Mouse (Mus musculus) lung, embryonic 15.5 days (tissue): ENCODE measurements around the gene Fermt2. TPM values are rescaled to one million over a fixed set of nuclear protein-coding genes. Genes with fewer than 3 reads are reported as not detected.
"Not testable (repeated sequence)": the region's sequence is repeated elsewhere in the genome, so short reads cannot be mapped to it uniquely, and the experiment has no call there.

Source experiments
- ATAC-seq: fragments of 200-750 bp; cut with Nextera tagmentation; 2 replicates; pipeline ENCODE4 v1.8.0; 2017; ENCODE audit warnings: moderate number of reproducible peaks, borderline replicate concordance; ENCODE audit not compliant: low FRiP score, low TSS enrichment; ENCODE audit errors: extremely low read depth
- H3K27ac ChIP-seq: fragments of 300-500 bp; sonication (generic); 2 replicates; pipeline ENCODE4 v1.5.1; 2015; ENCODE audit warnings: moderate library complexity, mild to moderate bottlenecking, inconsistent platforms
- H3K27me3 ChIP-seq: fragments of 300-500 bp; sonication (generic); 2 replicates; pipeline ENCODE4 v1.6.1; 2015; ENCODE audit warnings: inconsistent platforms
- H3K36me3 ChIP-seq: fragments of 300-500 bp; sonication (generic); 2 replicates; pipeline ENCODE4 v1.6.1; 2015; ENCODE audit warnings: inconsistent platforms
- H3K4me1 ChIP-seq: fragments of 300-500 bp; sonication (generic); 2 replicates; pipeline ENCODE4 v1.6.1; 2015; ENCODE audit warnings: inconsistent platforms
- H3K4me2 ChIP-seq: fragments of 300-500 bp; sonication (generic); 2 replicates; pipeline ENCODE4 v1.6.1; 2015; ENCODE audit warnings: inconsistent platforms, mild to moderate bottlenecking, moderate library complexity
- H3K4me3 ChIP-seq: fragments of 300-500 bp; sonication (generic); 2 replicates; pipeline ENCODE4 v1.5.1; 2015; ENCODE audit warnings: mild to moderate bottlenecking, inconsistent platforms
- H3K9ac ChIP-seq: fragments of 300-500 bp; sonication (generic); 2 replicates; pipeline ENCODE4 v1.6.1; 2015; ENCODE audit warnings: inconsistent platforms
- H3K9me3 ChIP-seq: fragments of 300-500 bp; sonication (generic); 2 replicates; pipeline ENCODE4 v1.6.1; 2016; ENCODE audit warnings: inconsistent platforms
- WGBS: fragments of 180-500 bp; shearing (Covaris S2); methylation state at CpG from one replicate; pipeline ENCODE4 v1.1.7; 2015; 5-methylcytosine and 5-hydroxymethylcytosine counted together
- polyA plus RNA-seq: library from polyadenylated mRNA; unstranded; fragments of >200 nt; fragmentation: Nextera tagmentation; extraction: Ambion mirVana; gene quantifications from 2 replicates; pipeline ENCODE4 v1.2.1, GENCODE M21; 2015

Fermt2 gene
- polyA plus RNA-seq, 1 experiment from 2014 or later = 239 TPM

DNA sequence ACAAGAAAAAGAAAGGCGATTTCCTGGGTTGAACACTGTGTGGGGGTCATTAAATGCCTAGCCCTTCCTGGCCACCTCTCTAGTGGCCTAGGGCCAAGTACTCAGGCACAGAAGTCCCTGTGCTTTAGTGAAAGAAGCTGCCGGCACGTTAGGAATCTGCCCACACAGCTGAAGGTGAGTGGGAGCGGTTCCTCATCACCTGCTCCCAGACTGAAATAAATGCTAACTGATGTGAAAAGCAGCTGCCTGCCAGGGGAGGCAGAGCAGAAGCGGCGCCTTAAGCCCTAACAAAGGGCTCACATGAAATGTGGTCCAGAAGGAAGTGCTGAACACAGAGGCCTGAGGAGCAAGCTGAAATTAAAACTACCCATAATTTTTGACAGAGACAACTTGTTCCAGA is 22.9 kb downstream of the Fermt2 start:
- Histone ChIP-seq H3K9ac (no peak overlapping the region), H3K27ac (peak overlapping the region; percentile 60; the same call in 1 of the 2 replicates), H3K27me3 (no peaks in the 10 kb centered on the region), H3K9me3 (no peaks in the 10 kb centered on the region), H3K36me3 (peaks cover 30% of the 10 kb centered on the region), H3K4me1 (peaks cover 46% of the 10 kb centered on the region), H3K4me3 (no peak overlapping the region), H3K4me2 (no peak overlapping the region)
- 38% methylated on average over 6 of the region's 6 CpGs for WGBS
- peak; percentile 47; the same call in 1 of the 2 replicates for ATAC-seq

DNA sequence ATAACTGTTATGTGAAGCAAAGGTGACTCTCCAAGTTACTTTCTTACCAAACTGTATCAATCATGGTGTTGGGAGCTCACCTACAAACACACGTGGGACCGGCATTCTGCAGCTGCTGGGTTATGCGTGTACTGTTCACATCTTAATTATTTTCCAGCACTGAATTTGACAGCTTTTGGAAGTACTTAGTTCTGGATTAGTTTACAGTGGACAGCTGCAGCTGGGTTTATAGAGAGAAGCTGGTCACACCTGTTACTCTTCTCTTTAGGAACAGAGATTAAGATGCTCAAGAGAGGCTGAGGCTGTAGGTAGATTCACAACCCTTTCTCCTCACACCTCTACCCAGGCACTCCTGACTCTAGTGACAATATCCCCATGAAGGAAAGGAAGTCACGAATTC is 23.8 kb downstream of the Fermt2 start:
- no peaks in the 10 kb centered on the region for H3K27me3 ChIP-seq
- no peak for ATAC-seq
- H3K4me1 ChIP-seq = peaks cover 44% of the 10 kb centered on the region
- 89% methylated on average over 4 of the region's 4 CpGs for WGBS
- no peak overlapping the region for H3K4me3 ChIP-seq
- no peaks in the 10 kb centered on the region for H3K9me3 ChIP-seq
- peaks cover 30% of the 10 kb centered on the region for H3K36me3 ChIP-seq
- H3K27ac ChIP-seq = no peak overlapping the region
- H3K4me2 ChIP-seq = no peak overlapping the region
- no peak overlapping the region for H3K9ac ChIP-seq

DNA sequence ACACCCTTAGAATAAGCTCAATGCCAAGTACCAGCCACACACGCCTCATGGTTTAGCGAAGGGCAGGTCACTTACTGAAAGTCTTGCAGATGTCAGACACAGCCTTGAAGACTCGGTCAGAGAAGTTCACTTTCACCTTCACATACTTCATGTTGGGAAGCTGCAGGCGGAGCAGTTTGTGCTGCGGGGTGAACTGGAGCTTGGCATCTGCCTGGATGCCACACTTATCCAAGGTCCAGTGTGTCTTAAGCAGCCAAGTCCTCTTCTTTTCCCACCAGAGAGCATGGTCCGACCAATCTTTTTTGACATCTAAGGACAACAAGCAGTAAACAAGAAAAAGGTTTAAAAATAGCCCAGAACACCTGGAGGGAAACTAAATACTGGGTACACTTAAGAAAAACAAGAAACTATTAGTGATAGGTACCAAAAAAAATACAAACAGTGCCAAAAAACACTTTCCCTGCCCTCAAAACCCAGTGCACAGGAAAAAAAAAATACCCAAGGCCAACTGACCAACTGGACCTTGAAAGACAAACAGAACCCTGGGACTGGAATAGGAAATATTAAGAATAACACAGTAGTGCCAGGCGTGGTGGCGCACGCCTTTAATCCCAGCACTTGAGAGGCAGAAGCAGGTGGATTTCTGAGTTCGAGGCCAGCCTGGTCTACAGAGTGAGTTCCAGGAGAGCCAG is 25.4 kb downstream of the Fermt2 start:
- Histone ChIP-seq H3K4me2 (no peak overlapping the region), H3K36me3 (peaks cover 38% of the 10 kb centered on the region), H3K9me3 (no peaks in the 10 kb centered on the region), H3K9ac (no peak overlapping the region), H3K27me3 (no peaks in the 10 kb centered on the region), H3K27ac (no peak overlapping the region), H3K4me1 (peaks cover 33% of the 10 kb centered on the region), H3K4me3 (no peak overlapping the region)
- WGBS = 86% methylated on average over 10 of the region's 10 CpGs
- no peak for ATAC-seq

DNA sequence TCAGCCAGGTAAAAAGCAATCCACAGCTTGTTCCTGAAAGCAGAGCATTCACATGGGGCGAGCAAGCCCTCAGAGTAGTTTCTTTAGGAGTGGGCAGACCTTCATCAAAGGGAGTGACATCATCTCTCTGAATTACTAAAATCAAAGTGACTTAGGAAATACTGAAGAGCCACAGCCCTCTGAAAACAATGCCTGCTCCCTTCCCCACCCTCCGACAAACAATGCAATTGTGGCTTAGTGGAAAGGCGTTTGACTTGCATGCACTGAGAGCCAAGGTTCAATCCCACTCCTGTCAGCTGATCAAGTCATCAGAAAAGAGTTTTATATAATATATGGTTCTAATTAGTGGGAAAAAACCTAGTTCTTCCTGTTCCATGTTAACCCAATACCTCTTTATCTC is 26.0 kb downstream of the Fermt2 start:
- no peak for ATAC-seq
- 59% methylated on average over 3 of the region's 3 CpGs for WGBS

DNA sequence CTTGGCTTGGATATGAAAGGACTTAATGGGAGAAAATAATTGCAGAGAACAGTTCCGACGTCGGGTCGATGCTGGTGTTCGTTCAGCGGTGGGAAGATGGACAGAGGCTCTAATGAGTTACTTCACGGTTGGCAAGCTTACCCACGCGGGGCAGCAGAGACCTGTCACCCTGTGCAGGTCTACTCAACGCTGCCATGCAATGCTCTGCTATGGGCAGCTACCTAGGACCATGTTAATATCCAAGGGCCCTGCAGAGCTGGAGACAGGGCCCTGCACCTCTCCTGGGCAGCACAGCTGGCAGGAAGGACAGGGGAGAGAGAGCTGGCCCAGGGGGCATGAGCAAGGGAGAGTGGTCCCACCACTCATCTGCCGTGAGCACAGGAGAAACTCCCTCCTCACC is 29.9 kb downstream of the Fermt2 start:
- no peaks in the 10 kb centered on the region for H3K27me3 ChIP-seq
- H3K4me1 ChIP-seq = no peaks in the 10 kb centered on the region
- no peak overlapping the region for H3K9ac ChIP-seq
- H3K36me3 ChIP-seq = peaks cover 57% of the 10 kb centered on the region
- H3K9me3 ChIP-seq = no peaks in the 10 kb centered on the region
- ATAC-seq = no peak
- H3K27ac ChIP-seq = no peak overlapping the region
- 90% methylated on average over 11 of the region's 11 CpGs for WGBS
- no peak overlapping the region for H3K4me3 ChIP-seq
- H3K4me2 ChIP-seq = no peak overlapping the region

More for the DNA sequence above, 26.0 kb downstream of the Fermt2 start:
- H3K27ac ChIP-seq = no peak overlapping the region
- no peak overlapping the region for H3K4me3 ChIP-seq
- H3K9ac ChIP-seq = no peak overlapping the region
- H3K4me2 ChIP-seq = no peak overlapping the region
- H3K4me1 ChIP-seq = peaks cover 28% of the 10 kb centered on the region
- H3K27me3 ChIP-seq = no peaks in the 10 kb centered on the region
- H3K9me3 ChIP-seq = no peaks in the 10 kb centered on the region
- peaks cover 44% of the 10 kb centered on the region for H3K36me3 ChIP-seq

DNA sequence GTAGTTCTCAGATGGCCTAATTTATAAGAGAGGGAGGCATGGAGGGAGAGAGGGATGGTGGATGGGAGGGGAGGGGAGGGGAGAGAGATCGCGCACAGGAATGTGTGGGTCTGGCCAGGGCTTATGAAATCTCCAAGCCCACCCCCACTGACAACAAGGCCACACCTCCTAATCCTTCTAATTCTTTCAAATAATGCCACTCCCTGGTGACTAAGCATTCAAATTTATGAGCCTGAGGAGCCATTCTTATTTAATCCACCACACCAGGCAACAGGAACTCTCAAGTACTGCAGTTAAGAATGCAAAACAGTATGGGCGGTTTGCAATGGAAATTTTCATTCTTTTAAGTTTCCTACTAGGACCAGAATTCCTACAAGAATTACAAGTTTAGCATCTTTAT is 32.8 kb downstream of the Fermt2 start:
- no peaks in the 10 kb centered on the region for H3K27me3 ChIP-seq
- no peak overlapping the region for H3K4me3 ChIP-seq
- WGBS = 91% methylated on average over 3 of the region's 3 CpGs
- H3K9ac ChIP-seq = no peak overlapping the region
- ATAC-seq = no peak
- H3K4me2 ChIP-seq = no peak overlapping the region
- H3K36me3 ChIP-seq = peaks cover 47% of the 10 kb centered on the region
- H3K27ac ChIP-seq = no peak overlapping the region
- no peaks in the 10 kb centered on the region for H3K4me1 ChIP-seq
- no peaks in the 10 kb centered on the region for H3K9me3 ChIP-seq

DNA sequence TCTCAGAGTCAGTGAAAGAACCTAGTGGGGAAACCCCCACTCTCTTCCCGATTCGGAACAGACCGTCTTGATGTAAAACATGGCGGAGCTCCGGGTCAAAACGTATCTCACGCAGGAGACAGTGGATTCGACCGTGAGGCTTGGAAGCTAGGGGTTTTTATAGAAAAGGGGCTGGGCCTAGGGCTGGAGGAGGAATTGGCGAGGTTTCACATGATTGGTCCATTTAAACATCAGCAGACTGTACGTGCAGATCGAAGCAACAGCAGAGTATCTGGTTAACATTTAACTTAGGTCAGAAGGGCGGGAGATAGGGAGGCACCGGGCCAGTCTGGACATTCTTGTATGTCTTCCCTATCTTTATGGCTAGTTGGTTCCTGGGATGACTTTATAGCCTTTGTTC is 34.1 kb downstream of the Fermt2 start:
- 91% methylated on average over 14 of the region's 14 CpGs for WGBS

DNA sequence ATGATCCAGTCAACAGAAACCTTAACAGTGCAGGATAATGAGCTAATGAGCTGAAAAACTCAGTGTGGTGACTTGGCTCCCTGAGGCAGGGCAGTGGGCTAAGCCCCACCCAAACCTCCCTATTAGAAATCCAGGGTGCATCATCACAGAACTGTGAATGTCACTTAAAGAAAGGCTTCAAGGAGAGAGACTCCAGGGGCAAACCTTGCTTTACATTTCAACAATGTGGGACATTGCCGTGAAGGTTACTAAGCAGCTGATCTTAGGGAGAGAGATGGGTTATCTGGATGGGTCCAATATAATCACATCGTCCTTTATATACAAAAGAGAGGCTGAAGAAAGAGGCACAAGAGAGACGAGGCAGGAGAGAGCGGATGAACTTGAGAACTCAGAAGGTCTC is 36.0 kb downstream of the Fermt2 start:
- no peaks in the 10 kb centered on the region for H3K27me3 ChIP-seq
- peaks cover 33% of the 10 kb centered on the region for H3K36me3 ChIP-seq
- no peak overlapping the region for H3K4me3 ChIP-seq
- H3K4me2 ChIP-seq = no peak overlapping the region
- H3K4me1 ChIP-seq = peaks cover 5% of the 10 kb centered on the region
- ATAC-seq = no peak
- 93% methylated on average over 4 of the region's 4 CpGs for WGBS
- no peaks in the 10 kb centered on the region for H3K9me3 ChIP-seq
- H3K27ac ChIP-seq = no peak overlapping the region
- no peak overlapping the region for H3K9ac ChIP-seq

More for the DNA sequence above, 34.1 kb downstream of the Fermt2 start:
- H3K4me3 ChIP-seq, H3K9ac ChIP-seq, H3K4me1 ChIP-seq, ATAC-seq, H3K27me3 ChIP-seq, H3K9me3 ChIP-seq, H3K4me2 ChIP-seq, H3K27ac ChIP-seq: not testable (repeated sequence)
- peaks cover 46% of the 10 kb centered on the region for H3K36me3 ChIP-seq

DNA sequence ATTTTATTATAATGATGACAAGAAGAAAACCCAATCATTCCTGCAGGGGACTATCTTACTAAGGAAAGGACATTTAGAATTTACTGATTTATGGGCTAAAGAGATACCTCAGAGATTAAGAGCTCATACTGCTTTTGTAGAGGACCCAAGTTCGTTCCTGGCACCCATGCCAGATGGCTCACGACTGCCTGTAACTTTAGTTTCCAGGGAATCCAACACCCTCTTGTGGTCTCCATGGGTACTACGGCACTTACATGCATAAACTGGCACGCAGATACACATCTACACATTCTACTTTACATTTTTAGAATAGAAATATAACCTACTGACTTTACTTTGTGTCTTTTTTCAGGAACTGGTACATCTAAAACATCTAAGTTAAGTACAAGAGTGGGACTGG is 37.2 kb downstream of the Fermt2 start:
- peaks cover 22% of the 10 kb centered on the region for H3K36me3 ChIP-seq
- H3K27me3 ChIP-seq = no peaks in the 10 kb centered on the region
- no peak for ATAC-seq
- no peak overlapping the region for H3K9ac ChIP-seq
- no peak overlapping the region for H3K4me3 ChIP-seq
- 85% methylated on average over 4 of the region's 4 CpGs for WGBS
- no peak overlapping the region for H3K4me2 ChIP-seq
- H3K9me3 ChIP-seq = no peaks in the 10 kb centered on the region
- peak overlapping the region; percentile 73 for H3K27ac ChIP-seq
- H3K4me1 ChIP-seq = peaks cover 5% of the 10 kb centered on the region

DNA sequence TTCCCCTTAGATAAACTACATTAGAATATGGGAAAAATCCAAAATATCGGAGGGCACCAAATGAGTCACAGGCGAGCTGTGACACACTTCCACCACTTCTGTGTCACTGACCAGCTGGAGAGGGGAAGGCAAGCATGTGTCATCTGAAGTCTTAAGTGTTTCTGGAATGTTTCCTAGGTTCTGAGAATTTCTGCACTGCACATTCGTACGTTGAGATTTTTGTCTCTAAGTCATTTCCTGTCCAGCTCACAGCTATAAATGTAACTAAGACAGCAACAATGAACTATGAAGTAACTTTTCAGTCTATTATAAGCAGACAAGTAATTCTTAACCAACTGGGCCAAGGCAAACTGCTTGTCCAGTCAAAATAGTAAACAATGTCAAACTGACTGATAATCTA is 37.9 kb downstream of the Fermt2 start:
- no peak overlapping the region for H3K4me2 ChIP-seq
- no peak overlapping the region for H3K4me3 ChIP-seq
- WGBS = 31% methylated on average over 4 of the region's 4 CpGs
- H3K9me3 ChIP-seq = no peaks in the 10 kb centered on the region
- ATAC-seq = peak; percentile 90
- H3K4me1 ChIP-seq = peaks cover 5% of the 10 kb centered on the region
- no peak overlapping the region for H3K9ac ChIP-seq
- no peaks in the 10 kb centered on the region for H3K27me3 ChIP-seq
- H3K27ac ChIP-seq = peak overlapping the region; percentile 73
- peaks cover 17% of the 10 kb centered on the region for H3K36me3 ChIP-seq

DNA sequence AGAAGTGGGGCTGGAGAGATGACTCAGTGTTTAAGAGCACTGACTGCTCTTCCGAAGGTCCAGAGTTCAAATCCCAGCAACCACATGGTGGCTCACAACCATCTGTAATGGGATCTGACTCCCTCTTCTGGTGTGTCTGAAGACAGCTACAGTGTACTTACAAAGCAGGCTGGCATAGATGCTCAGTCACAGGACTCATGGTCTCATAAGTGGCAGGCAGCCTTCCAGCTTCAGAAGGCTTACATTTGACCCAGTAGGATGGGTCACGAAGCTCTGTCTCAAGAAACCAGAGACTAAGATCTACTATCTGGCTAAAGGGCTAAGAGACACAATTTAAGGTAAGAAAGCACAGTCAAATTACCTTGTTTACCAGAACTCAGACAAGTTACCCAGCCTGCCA is 42.7 kb downstream of the Fermt2 start:
- not testable (repeated sequence) for H3K27me3 ChIP-seq, H3K9me3 ChIP-seq, H3K4me1 ChIP-seq, H3K9ac ChIP-seq, H3K27ac ChIP-seq, ATAC-seq, H3K4me2 ChIP-seq, H3K4me3 ChIP-seq
- peaks cover 20% of the 10 kb centered on the region for H3K36me3 ChIP-seq
- 86% methylated on average over 2 of the region's 2 CpGs for WGBS

DNA sequence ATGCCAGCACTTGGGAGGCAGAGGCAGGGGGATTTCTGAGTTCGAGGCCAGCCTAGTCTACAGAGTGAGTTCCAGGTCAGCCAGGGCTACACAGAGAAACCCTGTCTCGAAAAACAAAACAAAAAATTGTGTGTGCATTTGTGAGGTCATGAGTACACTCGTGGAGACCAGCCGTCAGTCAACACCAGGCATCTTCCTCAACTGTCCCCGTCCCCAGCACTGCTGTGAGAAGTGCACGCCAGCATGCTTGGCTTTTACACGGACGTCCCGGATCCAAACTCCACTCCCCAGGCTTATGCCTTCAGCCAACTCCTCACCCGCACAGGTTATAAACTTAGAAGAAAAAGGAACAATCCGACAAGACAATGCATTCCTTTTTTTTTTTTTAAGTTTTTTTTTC is 46.6 kb downstream of the Fermt2 start:
- not testable (repeated sequence) for H3K4me2 ChIP-seq, H3K27me3 ChIP-seq, ATAC-seq, H3K4me3 ChIP-seq, H3K9ac ChIP-seq, H3K9me3 ChIP-seq, H3K27ac ChIP-seq
- Histone ChIP-seq H3K4me1 (peaks cover 15% of the 10 kb centered on the region), H3K36me3 (peaks cover 42% of the 10 kb centered on the region)
- 90% methylated on average over 11 of the region's 11 CpGs for WGBS
